10 mouse cellular contexts compared by ENCODE assay signal in the genomic region with DNA sequence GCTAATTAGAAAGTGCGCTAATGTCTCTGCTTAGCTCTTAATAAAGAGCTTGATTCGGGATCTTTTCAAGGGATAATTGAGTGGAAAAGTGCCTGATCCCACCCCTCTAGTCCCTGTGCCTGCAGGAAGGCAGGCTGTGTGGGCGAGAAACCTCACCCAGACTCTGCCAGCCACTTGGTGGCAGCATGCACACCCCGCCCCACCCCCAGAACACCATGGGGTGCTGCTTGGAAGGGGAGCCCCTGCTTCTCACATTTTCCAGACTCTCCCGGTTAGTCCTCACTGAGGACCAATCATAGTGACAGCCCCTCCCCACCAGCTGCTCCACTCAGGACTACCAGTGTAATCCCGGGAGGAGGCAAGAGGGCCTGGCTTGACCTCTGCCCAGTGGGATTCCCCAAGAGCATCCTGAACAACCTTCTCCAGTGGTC. TPM values are rescaled to one million over a fixed set of nuclear protein-coding genes. Genes with fewer than 3 reads are reported as not detected.
DNase-seq lines count a peak whose midpoint lies in the region; ATAC-seq and TF ChIP-seq lines count a peak whose summit lies in the region.
"Had no signal": no experiment of that assay in that cellular context is flagged by ENCODE, and none has a peak within 500 bp of the region (broad histone marks: within the 10 kb centered on the region; RNA-seq: fewer than 3 reads in every experiment).

No protein-coding gene starts in this region.

- 15% methylated on average over 6 of the region's 6 CpGs for WGBS in heart, embryonic 14.5 days
- 21% methylated on average over 6 of the region's 6 CpGs for WGBS in limb, embryonic 10.5 days
- 33% methylated on average over 6 of the region's 6 CpGs for WGBS in stomach, embryonic 15.5 days

- H3K4me1 ChIP-seq in E14TG2a.4 (replicated peaks; ENCODE audit: low read depth, low read length) = peaks cover 47% of the 10 kb centered on the region
- H3K4me1 ChIP-seq in heart, embryonic 14.5 days (ENCODE audit: control insufficient read depth in 2 of 2, insufficient read depth in 2 of 2, low read length in 2 of 2) = peaks cover 57 to 66% of the 10 kb centered on the region in 2 experiments
- H3K4me1 ChIP-seq in limb, embryonic 10.5 days = peaks cover 69% of the 10 kb centered on the region
- H3K4me1 ChIP-seq in stomach, embryonic 15.5 days = peaks cover 42% of the 10 kb centered on the region

- no peaks in the 10 kb centered on the region for H3K36me3 ChIP-seq in E14TG2a.4 (ENCODE audit: insufficient read depth, low read length)
- H3K36me3 ChIP-seq in heart, embryonic 14.5 days (ENCODE audit: control insufficient read depth, insufficient read depth, low read length) = 0 out of 2 replicates have a peak, but pooled peaks cover 4% of the 10 kb centered on the region
- H3K36me3 ChIP-seq in limb, embryonic 10.5 days = no peaks in the 10 kb centered on the region
- H3K36me3 ChIP-seq in stomach, embryonic 15.5 days = no peaks in the 10 kb centered on the region

- no peak for TF ChIP-seq CTCF in E14TG2a.4 (conservative IDR thresholded peaks at IDR 0.05; ENCODE audit: low read length)

- H3K9ac ChIP-seq in heart, embryonic 14.5 days (ENCODE audit: low read length) = no peak overlapping the region; the same call in 1 of the 2 replicates
- no peak overlapping the region for H3K9ac ChIP-seq in stomach, embryonic 15.5 days

- H3K4me3 ChIP-seq in E14TG2a.4 (replicated peaks; ENCODE audit: low read length) = 0 out of 2 replicates have a peak overlapping the region, but pooled peaks have one; percentile 0
- no peak overlapping the region for H3K4me3 ChIP-seq in heart, embryonic 14.5 days (ENCODE audit: control insufficient read depth in 1 of 2, insufficient read depth in 1 of 2, low read depth in 1 of 2, low read length in 2 of 2)
- peak overlapping the region; percentile 13 for H3K4me3 ChIP-seq in limb, embryonic 10.5 days
- H3K4me3 ChIP-seq in stomach, embryonic 15.5 days (replicated peaks) = no peak overlapping the region

- peak overlapping the region; percentile 60 to 69 for H3K27ac ChIP-seq in heart, embryonic 14.5 days (replicated peaks in 1 of 2; ENCODE audit: control insufficient read depth in 1 of 2, insufficient read depth in 1 of 2, low read depth in 2 of 2, low read length in 2 of 2)
- H3K27ac ChIP-seq in limb, embryonic 10.5 days = peak overlapping the region; percentile 70
- H3K27ac ChIP-seq in stomach, embryonic 15.5 days = peak overlapping the region; percentile 80

- ATAC-seq in heart, embryonic 14.5 days (ENCODE audit: insufficient number of reproducible peaks, insufficient read depth, low FRiP score, low read depth) = no peak
- no peak for ATAC-seq in stomach, embryonic 15.5 days (ENCODE audit: insufficient read depth, low FRiP score, low read depth)
- ATAC-seq in activated CD4-positive, CD25-positive, alpha-beta regulatory T cell, adult 4 months = no peak

- peak overlapping the region; percentile 10; the same call in 1 of the 2 replicates for H3K4me2 ChIP-seq in heart, embryonic 14.5 days (ENCODE audit: low read length)
- no peak overlapping the region for H3K4me2 ChIP-seq in stomach, embryonic 15.5 days

- DNase-seq in adrenal gland, postnatal 10 days = peak; percentile 47
- DNase-seq in adrenal gland, adult 2 months = no peak
- DNase-seq in limb, embryonic 10.5 days (ENCODE audit: low spot score) = no peak
- DNase-seq in lung, postnatal 25 days (ENCODE audit: low spot score) = no peak

- peaks cover 13% of the 10 kb centered on the region for H3K27me3 ChIP-seq in E14TG2a.4 (ENCODE audit: insufficient read depth, low read length)
- H3K27me3 ChIP-seq in heart, embryonic 14.5 days (ENCODE audit: control insufficient read depth, insufficient read depth, low read length) = no peaks in the 10 kb centered on the region
- H3K27me3 ChIP-seq in limb, embryonic 10.5 days (ENCODE audit: low read depth, poor library complexity, severe bottlenecking) = peaks cover 19% of the 10 kb centered on the region
- H3K27me3 ChIP-seq in stomach, embryonic 15.5 days (replicated peaks) = no peaks in the 10 kb centered on the region

- H3K9me3 ChIP-seq in E14TG2a.4 (ENCODE audit: low read length) = no peaks in the 10 kb centered on the region
- H3K9me3 ChIP-seq in heart, embryonic 14.5 days (ENCODE audit: control insufficient read depth, low read length) = no peaks in the 10 kb centered on the region
- no peaks in the 10 kb centered on the region for H3K9me3 ChIP-seq in limb, embryonic 10.5 days (replicated peaks)
- no peaks in the 10 kb centered on the region for H3K9me3 ChIP-seq in stomach, embryonic 15.5 days

RNA-seq across cellular contexts. Expression of a gene that starts 27.6 kb away (rescaled TPM):
- total RNA-seq in adrenal gland, postnatal 10 days (2021) = 10 to 100 TPM; 23.5 to 46.0 TPM
- total RNA-seq in adrenal gland, adult 2 months (2021) = 10 to 100 TPM; 77.1 to 96.1 TPM
- polyA plus RNA-seq in adrenal gland, adult 2 months (2012; rRNA removed) = 163 and 202 TPM in 2 replicates
- 8.8 and 9.9 TPM in 2 replicates for polyA plus RNA-seq in heart, embryonic 14.5 days (2014; fragmentation: Nextera tagmentation; extraction: Ambion mirVana)
- 1.8 and 3.2 TPM in 2 replicates for polyA plus RNA-seq in limb, embryonic 10.5 days (2016; fragmentation: Nextera tagmentation; extraction: Ambion mirVana)
- 5.1 and 5.6 TPM in 2 replicates for polyA plus RNA-seq in stomach, embryonic 15.5 days (2015; fragmentation: Nextera tagmentation; extraction: Ambion mirVana)
- not detected for polyA plus RNA-seq in activated CD4-positive, CD25-positive, alpha-beta regulatory T cell, adult 4 months (2017; shearing (Covaris generic))

RNA-seq across cellular contexts. Expression of a gene that starts 37.0 kb away (rescaled TPM):
- total RNA-seq in adrenal gland, postnatal 10 days (2021) = not detected
- total RNA-seq in adrenal gland, adult 2 months (2021) = not detected
- 0.20 and 0.75 TPM in 2 replicates for polyA plus RNA-seq in adrenal gland, adult 2 months (2012; rRNA removed)
- 0.57 and 0.74 TPM in 2 replicates for polyA plus RNA-seq in heart, embryonic 14.5 days (2014; fragmentation: Nextera tagmentation; extraction: Ambion mirVana)
- polyA plus RNA-seq in limb, embryonic 10.5 days (2016; fragmentation: Nextera tagmentation; extraction: Ambion mirVana) = not detected in 2 replicates
- 3.5 and 4.7 TPM in 2 replicates for polyA plus RNA-seq in stomach, embryonic 15.5 days (2015; fragmentation: Nextera tagmentation; extraction: Ambion mirVana)
- polyA plus RNA-seq in activated CD4-positive, CD25-positive, alpha-beta regulatory T cell, adult 4 months (2017; shearing (Covaris generic)) = not detected
- total RNA-seq: left cerebral cortex, postnatal 10 days had no signal
- polyA plus RNA-seq: testis, adult 2 months had no signal

RNA-seq across cellular contexts. Expression of a gene that starts 39.9 kb away (rescaled TPM):
- 10 to 100 TPM in 1 of 2 experiments, 1 to 10 TPM in 1; 9.8 to 11.1 TPM for total RNA-seq in adrenal gland, postnatal 10 days (2021)
- total RNA-seq in adrenal gland, adult 2 months (2021) = 1 to 10 TPM; 2.8 to 3.8 TPM
- polyA plus RNA-seq in adrenal gland, adult 2 months (2012; rRNA removed) = 10.0 and 18.1 TPM in 2 replicates
- 1.4 and 1.7 TPM in 2 replicates for polyA plus RNA-seq in heart, embryonic 14.5 days (2014; fragmentation: Nextera tagmentation; extraction: Ambion mirVana)
- polyA plus RNA-seq in limb, embryonic 10.5 days (2016; fragmentation: Nextera tagmentation; extraction: Ambion mirVana) = not detected in 2 replicates
- polyA plus RNA-seq in stomach, embryonic 15.5 days (2015; fragmentation: Nextera tagmentation; extraction: Ambion mirVana) = 10.4 and 14.3 TPM in 2 replicates
- not detected for polyA plus RNA-seq in activated CD4-positive, CD25-positive, alpha-beta regulatory T cell, adult 4 months (2017; shearing (Covaris generic))

RNA-seq across cellular contexts. Expression of a gene that starts 48.4 kb away (rescaled TPM):
- not detected for total RNA-seq in adrenal gland, postnatal 10 days (2021)
- under 1 TPM in 1 of 2 experiments, not detected in 1; 0.17 TPM for total RNA-seq in adrenal gland, adult 2 months (2021)
- polyA plus RNA-seq in adrenal gland, adult 2 months (2012; rRNA removed) = 0.17 TPM in 1 of 2 replicates, not detected in the other
- polyA plus RNA-seq in heart, embryonic 14.5 days (2014; fragmentation: Nextera tagmentation; extraction: Ambion mirVana) = 0.47 and 0.55 TPM in 2 replicates
- polyA plus RNA-seq in limb, embryonic 10.5 days (2016; fragmentation: Nextera tagmentation; extraction: Ambion mirVana) = not detected in 2 replicates
- 0.12 and 0.31 TPM in 2 replicates for polyA plus RNA-seq in stomach, embryonic 15.5 days (2015; fragmentation: Nextera tagmentation; extraction: Ambion mirVana)
- not detected for polyA plus RNA-seq in activated CD4-positive, CD25-positive, alpha-beta regulatory T cell, adult 4 months (2017; shearing (Covaris generic))

Comparison
In these comparisons a context has a peak if more than half of its experiments do, and no peak if none do; other contexts are left out.
1. H3K4me3 ChIP-seq: peak in E14TG2a.4 (single experiment) and limb, embryonic 10.5 days (single experiment); none in heart, embryonic 14.5 days (0 of 2) and stomach, embryonic 15.5 days (single experiment).
2. RNA of a gene that starts 27.6 kb away (polyA plus RNA-seq): 163 to 202 TPM in adrenal gland, adult 2 months; 8.8 to 9.9 TPM in heart, embryonic 14.5 days, 5.1 to 5.6 TPM in stomach, embryonic 15.5 days, 1.8 to 3.2 TPM in limb, embryonic 10.5 days and not detected in activated CD4-positive, CD25-positive, alpha-beta regulatory T cell, adult 4 months; every median in the first group is over 10 times any median in the second.
3. Peak in every context shown above with its lines, with median percentiles within 50 percentile points of each other: H3K27ac ChIP-seq.